Mouse (Mus musculus): ENCODE measurements around the gene Ccdc141. TPM values are rescaled to one million over a fixed set of nuclear protein-coding genes. Genes with fewer than 3 reads are reported as not detected.

The Ccdc141 gene
- polyA plus RNA-seq, 1 experiment from 2014 or later = 15.9 TPM

- H3K4me1 ChIP-seq = no peaks in the 10 kb centered on the region
- H3K9me3 ChIP-seq = no peaks in the 10 kb centered on the region
- no peak overlapping the region for H3K9ac ChIP-seq
- no peaks in the 10 kb centered on the region for H3K27me3 ChIP-seq
- no peak overlapping the region for H3K27ac ChIP-seq
- no peak for ATAC-seq (ENCODE audit: insufficient number of reproducible peaks, low FRiP score, low TSS enrichment, low read depth)
- H3K36me3 ChIP-seq = peaks cover 50% of the 10 kb centered on the region
- no peak overlapping the region for H3K4me3 ChIP-seq
- WGBS = 95% methylated on average over 7 of the region's 7 CpGs
- H3K4me2 ChIP-seq = no peak overlapping the region
Observed at GRCm38 (mm10) chr2:77189671-77190070, 19.2 kb upstream of the Ccdc141 start.

- Histone ChIP-seq H3K27ac (no peak overlapping the region), H3K4me2 (no peak overlapping the region), H3K27me3 (no peaks in the 10 kb centered on the region), H3K9me3 (no peaks in the 10 kb centered on the region), H3K4me3 (no peak overlapping the region), H3K36me3 (peaks cover 48% of the 10 kb centered on the region), H3K9ac (no peak overlapping the region), H3K4me1 (no peaks in the 10 kb centered on the region)
- WGBS = 85% methylated on average over 3 of the region's 3 CpGs
- ATAC-seq (ENCODE audit: insufficient number of reproducible peaks, low FRiP score, low TSS enrichment, low read depth) = no peak
Observed at GRCm38 (mm10) chr2:77187501-77187900, 17.1 kb upstream of the Ccdc141 start.

GRCm38 (mm10) chr2:77186912-77187311, 16.5 kb upstream of the Ccdc141 start:
- Histone ChIP-seq H3K27ac (no peak overlapping the region), H3K9ac (no peak overlapping the region), H3K27me3 (no peaks in the 10 kb centered on the region), H3K4me2 (no peak overlapping the region), H3K4me1 (no peaks in the 10 kb centered on the region), H3K9me3 (no peaks in the 10 kb centered on the region), H3K36me3 (peaks cover 44% of the 10 kb centered on the region), H3K4me3 (no peak overlapping the region)
- WGBS = 51% methylated on average over 8 of the region's 8 CpGs
- ATAC-seq (ENCODE audit: insufficient number of reproducible peaks, low FRiP score, low TSS enrichment, low read depth) = no peak

- no peak for ATAC-seq (ENCODE audit: insufficient number of reproducible peaks, low FRiP score, low TSS enrichment, low read depth)
- Histone ChIP-seq H3K4me3 (no peak overlapping the region), H3K4me1 (no peaks in the 10 kb centered on the region), H3K9me3 (no peaks in the 10 kb centered on the region), H3K27me3 (no peaks in the 10 kb centered on the region), H3K9ac (no peak overlapping the region), H3K36me3 (peaks cover 31% of the 10 kb centered on the region), H3K4me2 (no peak overlapping the region), H3K27ac (no peak overlapping the region)
- 70% methylated on average over 8 of the region's 8 CpGs for WGBS
Observed at GRCm38 (mm10) chr2:77184049-77184571, 13.7 kb upstream of the Ccdc141 start.

- H3K27me3 ChIP-seq = no peaks in the 10 kb centered on the region
- ATAC-seq (ENCODE audit: insufficient number of reproducible peaks, low FRiP score, low TSS enrichment, low read depth) = no peak
- no peaks in the 10 kb centered on the region for H3K9me3 ChIP-seq
- H3K27ac ChIP-seq = no peak overlapping the region
- 96% methylated on average over 2 of the region's 2 CpGs for WGBS
- no peaks in the 10 kb centered on the region for H3K4me1 ChIP-seq
- H3K4me3 ChIP-seq = no peak overlapping the region
- H3K36me3 ChIP-seq = peaks cover 27% of the 10 kb centered on the region
- no peak overlapping the region for H3K4me2 ChIP-seq
- no peak overlapping the region for H3K9ac ChIP-seq
Observed at GRCm38 (mm10) chr2:77183646-77184045, 13.2 kb upstream of the Ccdc141 start.

- no peak overlapping the region for H3K4me2 ChIP-seq
- H3K36me3 ChIP-seq = peaks cover 23% of the 10 kb centered on the region
- no peak overlapping the region for H3K4me3 ChIP-seq
- no peak overlapping the region for H3K27ac ChIP-seq
- no peaks in the 10 kb centered on the region for H3K27me3 ChIP-seq
- no peak overlapping the region for H3K9ac ChIP-seq
- H3K9me3 ChIP-seq = no peaks in the 10 kb centered on the region
- 87% methylated on average over 6 of the region's 6 CpGs for WGBS
- ATAC-seq (ENCODE audit: insufficient number of reproducible peaks, low FRiP score, low TSS enrichment, low read depth) = no peak
- H3K4me1 ChIP-seq = no peaks in the 10 kb centered on the region
Observed at GRCm38 (mm10) chr2:77182996-77183380, 12.6 kb upstream of the Ccdc141 start.

- no peak overlapping the region for H3K4me2 ChIP-seq
- H3K4me3 ChIP-seq = no peak overlapping the region
- no peak overlapping the region for H3K9ac ChIP-seq
- WGBS = 61% methylated on average over 4 of the region's 4 CpGs
- H3K27me3 ChIP-seq = no peaks in the 10 kb centered on the region
- peak overlapping the region; percentile 30; the same call in 1 of the 2 replicates for H3K27ac ChIP-seq
- ATAC-seq (ENCODE audit: insufficient number of reproducible peaks, low FRiP score, low TSS enrichment, low read depth) = no peak
- no peaks in the 10 kb centered on the region for H3K4me1 ChIP-seq
- H3K9me3 ChIP-seq = no peaks in the 10 kb centered on the region
- peaks cover 17% of the 10 kb centered on the region for H3K36me3 ChIP-seq
Observed at GRCm38 (mm10) chr2:77182271-77182995, 12.0 kb upstream of the Ccdc141 start.

GRCm38 (mm10) chr2:77177472-77177871, 7.0 kb upstream of the Ccdc141 start:
- Histone ChIP-seq H3K36me3 (no peaks in the 10 kb centered on the region), H3K27ac (no peak overlapping the region), H3K4me1 (0 out of 2 replicates have a peak, but pooled peaks cover 2% of the 10 kb centered on the region), H3K9ac (no peak overlapping the region), H3K27me3 (no peaks in the 10 kb centered on the region), H3K4me2 (no peak overlapping the region), H3K9me3 (no peaks in the 10 kb centered on the region), H3K4me3 (no peak overlapping the region)
- 41% methylated on average over 2 of the region's 2 CpGs for WGBS
- no peak for ATAC-seq (ENCODE audit: insufficient number of reproducible peaks, low FRiP score, low TSS enrichment, low read depth)

GRCm38 (mm10) chr2:77176413-77176812, 6.0 kb upstream of the Ccdc141 start:
- no peak overlapping the region for H3K4me3 ChIP-seq
- H3K9ac ChIP-seq = no peak overlapping the region
- H3K4me1 ChIP-seq = peaks cover 11% of the 10 kb centered on the region
- H3K4me2 ChIP-seq = no peak overlapping the region
- H3K36me3 ChIP-seq = no peaks in the 10 kb centered on the region
- H3K9me3 ChIP-seq = no peaks in the 10 kb centered on the region
- no peak for ATAC-seq (ENCODE audit: insufficient number of reproducible peaks, low FRiP score, low TSS enrichment, low read depth)
- no peaks in the 10 kb centered on the region for H3K27me3 ChIP-seq
- 45% methylated on average over 10 of the region's 10 CpGs for WGBS
- H3K27ac ChIP-seq = peak overlapping the region; percentile 43; the same call in 1 of the 2 replicates

GRCm38 (mm10) chr2:77175411-77175810, 5.0 kb upstream of the Ccdc141 start:
- H3K36me3 ChIP-seq = no peaks in the 10 kb centered on the region
- H3K9ac ChIP-seq = no peak overlapping the region
- H3K4me1 ChIP-seq = peaks cover 19% of the 10 kb centered on the region
- H3K27me3 ChIP-seq = no peaks in the 10 kb centered on the region
- no peaks in the 10 kb centered on the region for H3K9me3 ChIP-seq
- ATAC-seq (ENCODE audit: insufficient number of reproducible peaks, low FRiP score, low TSS enrichment, low read depth) = no peak
- 54% methylated on average over 7 of the region's 7 CpGs for WGBS
- no peak overlapping the region for H3K4me2 ChIP-seq
- H3K4me3 ChIP-seq = no peak overlapping the region
- H3K27ac ChIP-seq = no peak overlapping the region

- Histone ChIP-seq H3K4me2 (no peak overlapping the region), H3K9ac (no peak overlapping the region), H3K9me3 (no peaks in the 10 kb centered on the region), H3K4me1 (peaks cover 24% of the 10 kb centered on the region), H3K27ac (no peak overlapping the region), H3K36me3 (no peaks in the 10 kb centered on the region), H3K27me3 (no peaks in the 10 kb centered on the region), H3K4me3 (no peak overlapping the region)
- ATAC-seq (ENCODE audit: insufficient number of reproducible peaks, low FRiP score, low TSS enrichment, low read depth) = no peak
- WGBS = 67% methylated on average over 2 of the region's 2 CpGs
Observed at GRCm38 (mm10) chr2:77174313-77174712, 3.9 kb upstream of the Ccdc141 start.

- no peak overlapping the region for H3K4me2 ChIP-seq
- peaks cover 24% of the 10 kb centered on the region for H3K4me1 ChIP-seq
- H3K9ac ChIP-seq = no peak overlapping the region
- no peak overlapping the region for H3K27ac ChIP-seq
- H3K36me3 ChIP-seq = no peaks in the 10 kb centered on the region
- H3K9me3 ChIP-seq = no peaks in the 10 kb centered on the region
- 79% methylated on average over 6 of the region's 6 CpGs for WGBS
- H3K27me3 ChIP-seq = no peaks in the 10 kb centered on the region
- no peak for ATAC-seq (ENCODE audit: insufficient number of reproducible peaks, low FRiP score, low TSS enrichment, low read depth)
- H3K4me3 ChIP-seq = no peak overlapping the region
Observed at GRCm38 (mm10) chr2:77173821-77174220, 3.4 kb upstream of the Ccdc141 start.

Measured in limb, embryonic 15.5 days (tissue).